Mouse (Mus musculus): Measurements from ENCODE around the gene Kirrel3.

GRCm38 (mm10) chr9:34695646-34696045, 210.0 kb downstream of the Kirrel3 start:
- no peak for TF ChIP-seq GATA1 (IDR thresholded peaks at IDR 0.05; ENCODE audit: borderline replicate concordance, low read length)
- no peak for TF ChIP-seq FLI1 (IDR thresholded peaks at IDR 0.05; ENCODE audit: low read length)

Measured in megakaryocyte, embryonic 14.5 days (primary cell).